Mouse (Mus musculus): ENCODE data around the gene Ier2. TPM values are rescaled to one million over a fixed set of nuclear protein-coding genes. Genes with fewer than 3 reads are reported as not detected.

Ier2 gene
- polyA plus RNA-seq, 1 experiment from 2014 or later: 78.7 TPM

- Histone ChIP-seq H3K9ac (ENCODE audit: low read depth, low read length) (no peak overlapping the region), H3K27me3 (replicated peaks; ENCODE audit: control insufficient read depth, insufficient read depth, low read length) (no peaks in the 10 kb centered on the region), H3K4me2 (ENCODE audit: low read depth, low read length) (no peak overlapping the region), H3K9me3 (ENCODE audit: control insufficient read depth, low read length) (no peaks in the 10 kb centered on the region), H3K4me1 (ENCODE audit: control insufficient read depth, insufficient read depth, low read length) (no peaks in the 10 kb centered on the region), H3K36me3 (ENCODE audit: control insufficient read depth, insufficient read depth, low read length) (no peaks in the 10 kb centered on the region), H3K4me3 (ENCODE audit: low read length) (no peak overlapping the region), H3K27ac (ENCODE audit: low read length) (no peak overlapping the region)
- no peak for ATAC-seq
- WGBS: 76% methylated on average over 8 of the region's 8 CpGs
These were observed 41.5 kb downstream of the Ier2 start for GRCm38 (mm10) chr8:84621102-84621625.

GRCm38 (mm10) chr8:84617005-84617404 is 45.6 kb downstream of the Ier2 start:
- no peaks in the 10 kb centered on the region for H3K9me3 ChIP-seq (ENCODE audit: control insufficient read depth, low read length)
- WGBS: 53% methylated on average over 22 of the region's 22 CpGs
- H3K4me1 ChIP-seq (ENCODE audit: control insufficient read depth, insufficient read depth, low read length): no peaks in the 10 kb centered on the region
- no peak overlapping the region for H3K4me3 ChIP-seq (ENCODE audit: low read length)
- no peak overlapping the region for H3K4me2 ChIP-seq (ENCODE audit: low read depth, low read length)
- H3K27ac ChIP-seq (ENCODE audit: low read length): no peak overlapping the region
- no peaks in the 10 kb centered on the region for H3K27me3 ChIP-seq (replicated peaks; ENCODE audit: control insufficient read depth, insufficient read depth, low read length)
- no peaks in the 10 kb centered on the region for H3K36me3 ChIP-seq (ENCODE audit: control insufficient read depth, insufficient read depth, low read length)
- H3K9ac ChIP-seq (ENCODE audit: low read depth, low read length): no peak overlapping the region
- no peak for ATAC-seq

- no peaks in the 10 kb centered on the region for H3K9me3 ChIP-seq (ENCODE audit: control insufficient read depth, low read length)
- no peaks in the 10 kb centered on the region for H3K36me3 ChIP-seq (ENCODE audit: control insufficient read depth, insufficient read depth, low read length)
- H3K4me1 ChIP-seq (ENCODE audit: control insufficient read depth, insufficient read depth, low read length): no peaks in the 10 kb centered on the region
- no peak for ATAC-seq
- H3K27me3 ChIP-seq (replicated peaks; ENCODE audit: control insufficient read depth, insufficient read depth, low read length): 0 out of 2 replicates have a peak, but pooled peaks cover 2% of the 10 kb centered on the region
- no peak overlapping the region for H3K27ac ChIP-seq (ENCODE audit: low read length)
- no peak overlapping the region for H3K4me3 ChIP-seq (ENCODE audit: low read length)
- no peak overlapping the region for H3K9ac ChIP-seq (ENCODE audit: low read depth, low read length)
- H3K4me2 ChIP-seq (ENCODE audit: low read depth, low read length): no peak overlapping the region
- 48% methylated on average over 22 of the region's 22 CpGs for WGBS
These were observed 46.8 kb downstream of the Ier2 start for GRCm38 (mm10) chr8:84615666-84616485.

- WGBS: 36% methylated on average over 16 of the region's 16 CpGs
These were observed 48.0 kb downstream of the Ier2 start for GRCm38 (mm10) chr8:84614512-84615223.

More at GRCm38 (mm10) chr8:84614512-84615223, 48.0 kb downstream of the Ier2 start:
- Histone ChIP-seq H3K9me3 (ENCODE audit: control insufficient read depth, low read length) (no peaks in the 10 kb centered on the region), H3K36me3 (ENCODE audit: control insufficient read depth, insufficient read depth, low read length) (no peaks in the 10 kb centered on the region), H3K27ac (ENCODE audit: low read length) (no peak overlapping the region), H3K4me3 (ENCODE audit: low read length) (no peak overlapping the region), H3K27me3 (replicated peaks; ENCODE audit: control insufficient read depth, insufficient read depth, low read length) (0 out of 2 replicates have a peak, but pooled peaks cover 2% of the 10 kb centered on the region), H3K4me1 (ENCODE audit: control insufficient read depth, insufficient read depth, low read length) (no peaks in the 10 kb centered on the region), H3K9ac (ENCODE audit: low read depth, low read length) (no peak overlapping the region), H3K4me2 (ENCODE audit: low read depth, low read length) (no peak overlapping the region)
- ATAC-seq: no peak

Other genes with a start within 250 kb of the Ier2 start
- 60.0 and 67.1 TPM in 2 replicates for gene Trmt1, start 23.5 kb upstream of the Ier2 start, polyA plus RNA-seq (2015; fragmentation: Nextera tagmentation; extraction: Ambion mirVana)
- 11.0 and 14.8 TPM in 2 replicates for gene Nacc1, start 25.0 kb upstream of the Ier2 start, polyA plus RNA-seq (2015; fragmentation: Nextera tagmentation; extraction: Ambion mirVana)
- 4.9 and 5.0 TPM in 2 replicates for gene Lyl1, start 38.6 kb upstream of the Ier2 start, polyA plus RNA-seq (2015; fragmentation: Nextera tagmentation; extraction: Ambion mirVana)
- gene G430095P16Rik, start 60.2 kb upstream of the Ier2 start, polyA plus RNA-seq (2015; fragmentation: Nextera tagmentation; extraction: Ambion mirVana): 2.0 and 2.6 TPM in 2 replicates
- gene Nfix, start 137.5 kb upstream of the Ier2 start, polyA plus RNA-seq (2015; fragmentation: Nextera tagmentation; extraction: Ambion mirVana): 9.7 and 11.8 TPM in 2 replicates
- gene Dand5, start 160.0 kb upstream of the Ier2 start, polyA plus RNA-seq (2015; fragmentation: Nextera tagmentation; extraction: Ambion mirVana): 4.2 and 4.4 TPM in 2 replicates
- gene Gadd45gip1, start 168.7 kb upstream of the Ier2 start, polyA plus RNA-seq (2015; fragmentation: Nextera tagmentation; extraction: Ambion mirVana): 61.8 and 63.4 TPM in 2 replicates
- 109 and 115 TPM in 2 replicates for gene Rad23a, start 177.8 kb upstream of the Ier2 start, polyA plus RNA-seq (2015; fragmentation: Nextera tagmentation; extraction: Ambion mirVana)
- gene Calr, start 184.1 kb upstream of the Ier2 start, polyA plus RNA-seq (2015; fragmentation: Nextera tagmentation; extraction: Ambion mirVana): 1,204 and 1,241 TPM in 2 replicates
- 86.0 and 91.7 TPM in 2 replicates for gene Farsa, start 194.1 kb upstream of the Ier2 start, polyA plus RNA-seq (2015; fragmentation: Nextera tagmentation; extraction: Ambion mirVana)
- gene Syce2, start 209.3 kb upstream of the Ier2 start, polyA plus RNA-seq (2015; fragmentation: Nextera tagmentation; extraction: Ambion mirVana): 39.5 and 45.4 TPM in 2 replicates
- 53.3 and 53.8 TPM in 2 replicates for gene Gcdh, start 231.1 kb upstream of the Ier2 start, polyA plus RNA-seq (2015; fragmentation: Nextera tagmentation; extraction: Ambion mirVana)
- gene Klf1, start 239.1 kb upstream of the Ier2 start, polyA plus RNA-seq (2015; fragmentation: Nextera tagmentation; extraction: Ambion mirVana): 4.9 and 10.3 TPM in 2 replicates
- gene Dnase2a, start 245.7 kb upstream of the Ier2 start, polyA plus RNA-seq (2015; fragmentation: Nextera tagmentation; extraction: Ambion mirVana): 7.3 and 10.2 TPM in 2 replicates

Measured in intestine, embryonic 16.5 days (tissue).